ENCODE assay signal across 19 mouse cellular contexts in the genomic region with DNA sequence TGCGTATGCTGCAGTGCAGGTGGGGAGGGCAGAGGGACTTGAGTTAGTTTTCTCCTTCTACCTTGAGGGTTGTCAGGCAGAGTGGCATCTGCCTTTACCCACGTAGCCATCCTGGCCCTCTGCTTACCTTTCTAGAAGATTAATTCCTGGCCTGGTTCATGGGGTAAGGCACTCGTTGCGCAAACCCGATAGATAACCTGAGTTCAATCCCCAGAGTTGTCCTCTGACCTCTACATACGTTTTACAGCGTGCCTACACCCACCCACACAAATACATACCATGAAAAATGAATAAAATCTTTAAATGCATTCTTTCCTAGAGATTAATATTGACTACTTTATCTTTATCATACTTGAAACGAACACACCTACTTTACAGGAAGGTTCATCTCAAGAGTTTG. TPM values are rescaled to one million over a fixed set of nuclear protein-coding genes. Genes with fewer than 3 reads are reported as not detected.
DNase-seq lines count a peak whose midpoint lies in the region; ATAC-seq and TF ChIP-seq lines count a peak whose summit lies in the region.
"Had no signal": no experiment of that assay in that cellular context is flagged by ENCODE, and none has a peak within 500 bp of the region (broad histone marks: within the 10 kb centered on the region; RNA-seq: fewer than 3 reads in every experiment).

No protein-coding gene starts in this region.

- WGBS in intestine, embryonic 15.5 days = 83% methylated on average over 8 of the region's 8 CpGs
- 65% methylated on average over 8 of the region's 8 CpGs for WGBS in intestine, postnatal 0 days
- WGBS in intestine, embryonic 16.5 days = 77% methylated on average over 8 of the region's 8 CpGs

- no peak for TF ChIP-seq CTCF in intestine, postnatal 0 days (IDR thresholded peaks at IDR 0.05; ENCODE audit: low read depth)

- DNase-seq in thymus, postnatal 4 days = no peak
- DNase-seq: adrenal gland, adult 2 months; adrenal gland, adult 8-10 months; adrenal gland, postnatal 10 days; adrenal gland, postnatal 14 days; adrenal gland, postnatal 25 days; adrenal gland, postnatal 36 days; B cell, adult 2 months; cerebellum, adult 11 months; cerebellum, adult 11-12 months; cerebellum, adult 18-20 months had no signal

- ATAC-seq in intestine, embryonic 15.5 days = 0 out of 2 replicates have a peak, but pooled peaks have one; percentile 53
- no peak for ATAC-seq in intestine, postnatal 0 days
- peak; percentile 67 for ATAC-seq in intestine, embryonic 16.5 days
- ATAC-seq: activated CD4-positive, CD25-positive, alpha-beta regulatory T cell, adult 4 months; CD4-positive, CD25-positive, alpha-beta regulatory T cell, adult 4 months; Patski had no signal

- H3K4me2 ChIP-seq in intestine, embryonic 15.5 days (replicated peaks) = no peak overlapping the region
- no peak overlapping the region for H3K4me2 ChIP-seq in intestine, postnatal 0 days (replicated peaks; ENCODE audit: low read depth)
- H3K4me2 ChIP-seq in intestine, embryonic 16.5 days (ENCODE audit: low read depth, low read length) = no peak overlapping the region

- H3K4me3 ChIP-seq in intestine, embryonic 15.5 days (replicated peaks) = no peak overlapping the region
- H3K4me3 ChIP-seq in intestine, postnatal 0 days (ENCODE audit: low read depth, low read length) = no peak overlapping the region
- no peak overlapping the region for H3K4me3 ChIP-seq in intestine, embryonic 16.5 days (ENCODE audit: low read length)

- peaks cover 10% of the 10 kb centered on the region; the same call in 1 of the 2 replicates for H3K36me3 ChIP-seq in intestine, embryonic 15.5 days
- peaks cover 56% of the 10 kb centered on the region for H3K36me3 ChIP-seq in intestine, postnatal 0 days (ENCODE audit: control insufficient read depth, insufficient read depth)
- no peaks in the 10 kb centered on the region for H3K36me3 ChIP-seq in intestine, embryonic 16.5 days (ENCODE audit: control insufficient read depth, insufficient read depth, low read length)

- H3K4me1 ChIP-seq in intestine, embryonic 15.5 days (replicated peaks) = peaks cover 6% of the 10 kb centered on the region; the same call in 1 of the 2 replicates
- no peaks in the 10 kb centered on the region for H3K4me1 ChIP-seq in intestine, postnatal 0 days (replicated peaks; ENCODE audit: control insufficient read depth, insufficient read depth, low read length)
- H3K4me1 ChIP-seq in intestine, embryonic 16.5 days (ENCODE audit: control insufficient read depth, insufficient read depth, low read length) = no peaks in the 10 kb centered on the region; the same call in 1 of the 2 replicates

- no peak overlapping the region for H3K27ac ChIP-seq in intestine, embryonic 15.5 days
- H3K27ac ChIP-seq in intestine, postnatal 0 days (ENCODE audit: low read depth, low read length) = no peak overlapping the region
- H3K27ac ChIP-seq in intestine, embryonic 16.5 days (ENCODE audit: low read length) = no peak overlapping the region

- no peaks in the 10 kb centered on the region for H3K27me3 ChIP-seq in intestine, embryonic 15.5 days (replicated peaks)
- H3K27me3 ChIP-seq in intestine, postnatal 0 days (replicated peaks; ENCODE audit: control insufficient read depth, insufficient read depth, low read length) = no peaks in the 10 kb centered on the region
- H3K27me3 ChIP-seq in intestine, embryonic 16.5 days (replicated peaks; ENCODE audit: control insufficient read depth, insufficient read depth, low read length) = no peaks in the 10 kb centered on the region
- H3K27me3 ChIP-seq: CH12.LX, Patski had no signal

- no peaks in the 10 kb centered on the region for H3K9me3 ChIP-seq in intestine, embryonic 15.5 days
- H3K9me3 ChIP-seq in intestine, postnatal 0 days (ENCODE audit: control insufficient read depth) = no peaks in the 10 kb centered on the region
- no peaks in the 10 kb centered on the region for H3K9me3 ChIP-seq in intestine, embryonic 16.5 days (ENCODE audit: control insufficient read depth, low read length)
- H3K9me3 ChIP-seq: G1E had no signal

- no peak overlapping the region for H3K9ac ChIP-seq in intestine, embryonic 15.5 days
- H3K9ac ChIP-seq in intestine, postnatal 0 days (ENCODE audit: low read depth, low read length) = no peak overlapping the region
- no peak overlapping the region for H3K9ac ChIP-seq in intestine, embryonic 16.5 days (ENCODE audit: low read depth, low read length)

RNA-seq across cellular contexts. Expression of a gene that starts 52.1 kb away (rescaled TPM):
- polyA plus RNA-seq in intestine, embryonic 15.5 days (2015; fragmentation: Nextera tagmentation; extraction: Ambion mirVana) = 2.0 TPM in 2 replicates
- polyA plus RNA-seq in intestine, postnatal 0 days (2015; fragmentation: Nextera tagmentation; extraction: Ambion mirVana) = 0.83 and 1.1 TPM in 2 replicates
- polyA plus RNA-seq in intestine, embryonic 16.5 days (2015; fragmentation: Nextera tagmentation; extraction: Ambion mirVana) = 1.5 and 1.7 TPM in 2 replicates

RNA-seq across cellular contexts. Expression of a gene that starts 52.6 kb away (rescaled TPM):
- polyA plus RNA-seq in intestine, embryonic 15.5 days (2015; fragmentation: Nextera tagmentation; extraction: Ambion mirVana) = 87.7 and 99.4 TPM in 2 replicates
- polyA plus RNA-seq in intestine, postnatal 0 days (2015; fragmentation: Nextera tagmentation; extraction: Ambion mirVana) = 35.8 and 40.0 TPM in 2 replicates
- polyA plus RNA-seq in intestine, embryonic 16.5 days (2015; fragmentation: Nextera tagmentation; extraction: Ambion mirVana) = 70.8 and 77.7 TPM in 2 replicates
